Mouse (Mus musculus) heart, postnatal 0 days (tissue): ENCODE measurements at regions not wholly inside any gene's neighbourhood (a gene's known extent, or its start where the extent isn't known, plus 50 kb on each side); places are given as distances from the start of the nearest gene placed in this dataset.

Experiments
- CTCF ChIP-seq: IDR thresholded peaks from 2 replicates; pipeline ENCODE4 v1.5.1; 2016; ENCODE audit warnings: antibody characterized with exemption, control low read depth, low read depth
- EP300 ChIP-seq: IDR thresholded peaks from 2 replicates; pipeline ENCODE4 v1.6.1; 2016; ENCODE audit warnings: antibody characterized with exemption, low read depth

GRCm38 (mm10) chr7:70483536-70483935 is 117.0 kb upstream of the Nr2f2 start:
- TF ChIP-seq CTCF (no peak), EP300 (no peak)
